Mouse (Mus musculus): Measurements from ENCODE around the gene Ncoa6. TPM values are rescaled to one million over a fixed set of nuclear protein-coding genes. Genes with fewer than 3 reads are reported as not detected.
"Not testable (repeated sequence)": the region's sequence is repeated elsewhere in the genome, so short reads cannot be mapped to it uniquely, and the experiment has no call there.

The Ncoa6 gene
- polyA plus RNA-seq, 1 experiment from 2014 or later: 19.2 TPM

- Histone ChIP-seq H3K4me1 (replicated peaks) (no peaks in the 10 kb centered on the region), H3K27ac (no peak overlapping the region), H3K9me3 (no peaks in the 10 kb centered on the region), H3K36me3 (peaks cover 36% of the 10 kb centered on the region), H3K27me3 (ENCODE audit: insufficient read depth, poor library complexity, severe bottlenecking) (no peaks in the 10 kb centered on the region), H3K4me3 (no peak overlapping the region)
- WGBS: 90% methylated on average over 6 of the region's 6 CpGs
- DNase-seq (ENCODE audit: low spot score): no peak
These were observed 17.3 kb upstream of the Ncoa6 start for GRCm38 (mm10) chr2:155490998-155491397.

- H3K27me3 ChIP-seq (ENCODE audit: insufficient read depth, poor library complexity, severe bottlenecking): no peaks in the 10 kb centered on the region
- H3K4me3 ChIP-seq: no peak overlapping the region
- H3K27ac ChIP-seq: no peak overlapping the region
- H3K9me3 ChIP-seq: no peaks in the 10 kb centered on the region
- H3K4me1 ChIP-seq (replicated peaks): no peaks in the 10 kb centered on the region
- peak; percentile 58 for DNase-seq (ENCODE audit: low spot score)
- 43% methylated on average over 3 of the region's 3 CpGs for WGBS
- no peaks in the 10 kb centered on the region for H3K36me3 ChIP-seq
These were observed 8.3 kb upstream of the Ncoa6 start for GRCm38 (mm10) chr2:155482021-155482420.

- under 1% methylated on average over 65 of the region's 71 CpGs for WGBS
- Histone ChIP-seq H3K4me1 (replicated peaks) (peaks cover 29% of the 10 kb centered on the region), H3K27ac (peak overlapping the region; percentile 97), H3K9me3 (no peaks in the 10 kb centered on the region), H3K4me3 (peak overlapping the region; percentile 91), H3K36me3 (no peaks in the 10 kb centered on the region), H3K27me3 (ENCODE audit: insufficient read depth, poor library complexity, severe bottlenecking) (peaks cover 5% of the 10 kb centered on the region; the same call in 1 of the 2 replicates)
- DNase-seq (ENCODE audit: low spot score): peak; percentile 48
These were observed 774 bp downstream of the Ncoa6 start for GRCm38 (mm10) chr2:155472671-155473569.

- Histone ChIP-seq H3K4me1 (replicated peaks) (peaks cover 13% of the 10 kb centered on the region; the same call in 1 of the 2 replicates), H3K36me3 (peaks cover 14% of the 10 kb centered on the region), H3K4me3 (no peak overlapping the region), H3K27ac (no peak overlapping the region), H3K27me3 (ENCODE audit: insufficient read depth, poor library complexity, severe bottlenecking) (no peaks in the 10 kb centered on the region), H3K9me3 (no peaks in the 10 kb centered on the region)
- WGBS: 94% methylated on average over 1 of the region's 1 CpGs
- DNase-seq (ENCODE audit: low spot score): no peak
These were observed 6.8 kb downstream of the Ncoa6 start for GRCm38 (mm10) chr2:155466861-155467260.

GRCm38 (mm10) chr2:155453591-155453990, 20.1 kb downstream of the Ncoa6 start:
- Histone ChIP-seq H3K27me3 (ENCODE audit: insufficient read depth, poor library complexity, severe bottlenecking) (no peaks in the 10 kb centered on the region), H3K27ac (no peak overlapping the region), H3K36me3 (peaks cover 33% of the 10 kb centered on the region), H3K4me1 (replicated peaks) (no peaks in the 10 kb centered on the region), H3K9me3 (no peaks in the 10 kb centered on the region), H3K4me3 (no peak overlapping the region)
- WGBS: 86% methylated on average over 7 of the region's 7 CpGs
- DNase-seq (ENCODE audit: low spot score): no peak

- Histone ChIP-seq H3K4me3 (no peak overlapping the region), H3K4me1 (replicated peaks) (no peaks in the 10 kb centered on the region), H3K36me3 (peaks cover 27% of the 10 kb centered on the region), H3K27me3 (ENCODE audit: insufficient read depth, poor library complexity, severe bottlenecking) (no peaks in the 10 kb centered on the region), H3K27ac (no peak overlapping the region), H3K9me3 (no peaks in the 10 kb centered on the region)
- DNase-seq (ENCODE audit: low spot score): no peak
- WGBS: 84% methylated on average over 5 of the region's 5 CpGs
These were observed 22.4 kb downstream of the Ncoa6 start for GRCm38 (mm10) chr2:155451256-155451655.

- not testable (repeated sequence) for H3K27me3 ChIP-seq (ENCODE audit: insufficient read depth, poor library complexity, severe bottlenecking); H3K4me1 ChIP-seq (replicated peaks); DNase-seq (ENCODE audit: low spot score); H3K9me3 ChIP-seq; H3K4me3 ChIP-seq; H3K36me3 ChIP-seq; H3K27ac ChIP-seq
- 97% methylated on average over 1 of the region's 1 CpGs for WGBS
These were observed 25.8 kb downstream of the Ncoa6 start for GRCm38 (mm10) chr2:155447906-155448305.

GRCm38 (mm10) chr2:155443446-155443845, 30.2 kb downstream of the Ncoa6 start:
- Histone ChIP-seq H3K4me3 (no peak overlapping the region), H3K36me3 (peaks cover 5% of the 10 kb centered on the region; the same call in 1 of the 2 replicates), H3K27me3 (ENCODE audit: insufficient read depth, poor library complexity, severe bottlenecking) (no peaks in the 10 kb centered on the region), H3K9me3 (no peaks in the 10 kb centered on the region), H3K27ac (no peak overlapping the region), H3K4me1 (replicated peaks) (no peaks in the 10 kb centered on the region)
- no peak for DNase-seq (ENCODE audit: low spot score)
- WGBS: 64% methylated on average over 2 of the region's 2 CpGs

- WGBS: 91% methylated on average over 4 of the region's 4 CpGs
- Histone ChIP-seq H3K27ac (no peak overlapping the region), H3K27me3 (ENCODE audit: insufficient read depth, poor library complexity, severe bottlenecking) (no peaks in the 10 kb centered on the region), H3K36me3 (peaks cover 5% of the 10 kb centered on the region; the same call in 1 of the 2 replicates), H3K4me1 (replicated peaks) (no peaks in the 10 kb centered on the region), H3K9me3 (no peaks in the 10 kb centered on the region), H3K4me3 (no peak overlapping the region)
- no peak for DNase-seq (ENCODE audit: low spot score)
These were observed 30.8 kb downstream of the Ncoa6 start for GRCm38 (mm10) chr2:155442916-155443315.

- Histone ChIP-seq H3K9me3 (no peaks in the 10 kb centered on the region), H3K27ac (no peak overlapping the region), H3K4me3 (no peak overlapping the region), H3K4me1 (replicated peaks) (no peaks in the 10 kb centered on the region), H3K27me3 (ENCODE audit: insufficient read depth, poor library complexity, severe bottlenecking) (no peaks in the 10 kb centered on the region), H3K36me3 (peaks cover 66% of the 10 kb centered on the region)
- DNase-seq (ENCODE audit: low spot score): no peak
These were observed 37.2 kb downstream of the Ncoa6 start for GRCm38 (mm10) chr2:155436445-155436844.

- no peaks in the 10 kb centered on the region for H3K27me3 ChIP-seq (ENCODE audit: insufficient read depth, poor library complexity, severe bottlenecking)
- DNase-seq (ENCODE audit: low spot score): no peak
- 84% methylated on average over 2 of the region's 2 CpGs for WGBS
- peaks cover 75% of the 10 kb centered on the region for H3K36me3 ChIP-seq
- no peaks in the 10 kb centered on the region for H3K9me3 ChIP-seq
- H3K4me3 ChIP-seq: no peak overlapping the region
- H3K4me1 ChIP-seq (replicated peaks): no peaks in the 10 kb centered on the region
- no peak overlapping the region for H3K27ac ChIP-seq
These were observed 52.8 kb downstream of the Ncoa6 start for GRCm38 (mm10) chr2:155420911-155421310.

GRCm38 (mm10) chr2:155404635-155405034, 69.1 kb downstream of the Ncoa6 start:
- no peaks in the 10 kb centered on the region for H3K27me3 ChIP-seq (ENCODE audit: insufficient read depth, poor library complexity, severe bottlenecking)
- no peaks in the 10 kb centered on the region for H3K4me1 ChIP-seq (replicated peaks)
- H3K27ac ChIP-seq: no peak overlapping the region
- H3K4me3 ChIP-seq: no peak overlapping the region
- DNase-seq (ENCODE audit: low spot score): no peak
- no peaks in the 10 kb centered on the region for H3K9me3 ChIP-seq
- peaks cover 86% of the 10 kb centered on the region for H3K36me3 ChIP-seq
- 90% methylated on average over 1 of the region's 1 CpGs for WGBS

- no peak overlapping the region for H3K27ac ChIP-seq
- no peak overlapping the region for H3K4me3 ChIP-seq
- peaks cover 76% of the 10 kb centered on the region for H3K36me3 ChIP-seq
- no peaks in the 10 kb centered on the region for H3K4me1 ChIP-seq (replicated peaks)
- DNase-seq (ENCODE audit: low spot score): no peak
- no peaks in the 10 kb centered on the region for H3K9me3 ChIP-seq
- WGBS: 96% methylated on average over 4 of the region's 4 CpGs
- no peaks in the 10 kb centered on the region for H3K27me3 ChIP-seq (ENCODE audit: insufficient read depth, poor library complexity, severe bottlenecking)
These were observed 71.8 kb downstream of the Ncoa6 start for GRCm38 (mm10) chr2:155401926-155402325.

Measured in hindbrain, embryonic 10.5 days (tissue).